Mouse (Mus musculus) liver, embryonic 11.5 days (tissue): Measurements from ENCODE around the gene Ube2n. TPM values are rescaled to one million over a fixed set of nuclear protein-coding genes. Genes with fewer than 3 reads are reported as not detected.

ENCODE experiments used
- ATAC-seq: fragments of 200-750 bp; cut with Nextera tagmentation; replicated peaks from 2 replicates; pipeline ENCODE4 v1.8.0; 2017; ENCODE audit warnings: moderate number of reproducible peaks, mild to moderate bottlenecking, moderate TSS enrichment, moderate library complexity; ENCODE audit not compliant: low FRiP score
- DNase-seq: peaks from one replicate; pipeline ENCODE4 v3.0.0-alpha.2; 2017; ENCODE audit warnings: low spot score
- H3K27ac ChIP-seq: fragments of 300-500 bp; sonication (generic); 2 replicates; pipeline ENCODE4 v1.5.1; 2014; ENCODE audit warnings: mild to moderate bottlenecking, low read depth, low read length, control low read depth
- H3K27me3 ChIP-seq: fragments of 300-500 bp; sonication (generic); replicated peaks from 2 replicates; pipeline ENCODE4 v1.6.1; 2014; ENCODE audit warnings: low read length, mixed read lengths; ENCODE audit not compliant: control insufficient read depth, insufficient read depth
- H3K36me3 ChIP-seq: fragments of 300-500 bp; sonication (generic); 2 replicates; pipeline ENCODE4 v1.6.1; 2014; ENCODE audit warnings: mild to moderate bottlenecking, low read length, moderate library complexity, mixed read lengths; ENCODE audit not compliant: control insufficient read depth, insufficient read depth
- H3K4me1 ChIP-seq: fragments of 300-500 bp; sonication (generic); replicated peaks from 2 replicates; pipeline ENCODE4 v1.6.1; 2014; ENCODE audit warnings: low read length, mixed read lengths; ENCODE audit not compliant: control insufficient read depth, insufficient read depth
- H3K4me2 ChIP-seq: fragments of 300-500 bp; sonication (generic); 2 replicates; pipeline ENCODE4 v1.6.1; 2014; ENCODE audit warnings: mild to moderate bottlenecking, control low read depth, moderate library complexity
- H3K4me3 ChIP-seq: fragments of 300-500 bp; sonication (generic); 2 replicates; pipeline ENCODE4 v1.5.1; 2014; ENCODE audit warnings: low read depth, low read length, control low read depth
- H3K9ac ChIP-seq: fragments of 300-500 bp; sonication (generic); 2 replicates; pipeline ENCODE4 v1.6.1; 2014; ENCODE audit warnings: low read depth, low read length, control low read depth
- H3K9me3 ChIP-seq: fragments of 300-500 bp; sonication (generic); 2 replicates; pipeline ENCODE4 v1.6.1; 2016; ENCODE audit warnings: low read length, inconsistent platforms, mixed read lengths; ENCODE audit not compliant: control insufficient read depth
- WGBS: fragments of 180-500 bp; shearing (Covaris S2); extraction: QIAGEN DNeasy Blood & Tissue Kit; methylation state at CpG from one replicate; pipeline ENCODE4 v1.1.7; 2014; 5-methylcytosine and 5-hydroxymethylcytosine counted together
- polyA plus RNA-seq: library from polyadenylated mRNA; unstranded; fragments of >200 nt; fragmentation: Nextera tagmentation; extraction: Ambion mirVana; gene quantifications from 2 replicates; pipeline ENCODE4 v1.2.1, GENCODE M21; 2014

Ube2n gene
- polyA plus RNA-seq, 1 experiment from 2014 or later = 310 TPM

DNA sequence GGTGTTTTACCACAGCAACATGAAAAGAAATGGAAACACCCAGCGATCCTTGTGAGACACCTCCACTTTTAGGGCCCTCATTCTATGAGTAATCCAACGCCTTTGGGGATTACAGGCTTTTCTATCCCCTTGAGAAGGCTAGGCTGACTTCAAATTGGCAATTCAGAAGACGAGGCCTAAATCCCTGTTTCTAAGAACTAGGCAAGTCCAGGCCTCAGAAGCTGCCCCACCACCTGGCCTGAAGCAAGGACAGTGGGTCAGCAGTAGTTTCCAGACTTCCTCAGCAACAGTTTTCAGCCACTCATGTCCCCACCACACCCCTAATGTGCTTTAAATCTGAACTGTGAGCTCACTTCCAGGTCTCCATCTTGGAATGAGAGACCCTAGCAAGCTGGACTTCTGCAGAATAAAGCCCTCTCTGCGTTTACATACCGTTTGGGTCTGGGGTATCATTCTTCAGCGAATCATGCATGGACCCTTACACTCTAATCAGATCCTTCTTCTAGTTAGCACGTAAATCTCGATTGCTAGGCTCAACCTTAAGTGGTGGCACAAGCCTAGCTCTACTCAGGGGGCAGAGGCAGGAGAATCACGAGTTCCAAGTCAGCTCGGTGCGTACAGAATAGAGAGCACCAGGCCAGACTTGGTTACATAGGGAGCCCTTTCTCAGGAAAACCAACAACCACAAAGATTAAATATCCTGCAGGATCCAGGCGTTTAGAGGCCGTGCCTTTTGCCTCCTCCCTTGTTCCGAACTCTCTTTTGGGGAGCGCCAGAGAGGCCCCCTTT lies 983 bp upstream of the Ube2n start:
- Histone ChIP-seq H3K27ac (peak overlapping the region; percentile 94), H3K4me3 (peak overlapping the region; percentile 100), H3K27me3 (no peaks in the 10 kb centered on the region), H3K9ac (peak overlapping the region; percentile 97), H3K9me3 (no peaks in the 10 kb centered on the region), H3K4me2 (peak overlapping the region; percentile 89), H3K4me1 (peaks cover 10% of the 10 kb centered on the region; the same call in 1 of the 2 replicates), H3K36me3 (no peaks in the 10 kb centered on the region)
- 0 out of 2 replicates have a peak, but pooled peaks have one; percentile 16 for ATAC-seq
- DNase-seq = peak; percentile 41
- 33% methylated on average over 15 of the region's 15 CpGs for WGBS

DNA sequence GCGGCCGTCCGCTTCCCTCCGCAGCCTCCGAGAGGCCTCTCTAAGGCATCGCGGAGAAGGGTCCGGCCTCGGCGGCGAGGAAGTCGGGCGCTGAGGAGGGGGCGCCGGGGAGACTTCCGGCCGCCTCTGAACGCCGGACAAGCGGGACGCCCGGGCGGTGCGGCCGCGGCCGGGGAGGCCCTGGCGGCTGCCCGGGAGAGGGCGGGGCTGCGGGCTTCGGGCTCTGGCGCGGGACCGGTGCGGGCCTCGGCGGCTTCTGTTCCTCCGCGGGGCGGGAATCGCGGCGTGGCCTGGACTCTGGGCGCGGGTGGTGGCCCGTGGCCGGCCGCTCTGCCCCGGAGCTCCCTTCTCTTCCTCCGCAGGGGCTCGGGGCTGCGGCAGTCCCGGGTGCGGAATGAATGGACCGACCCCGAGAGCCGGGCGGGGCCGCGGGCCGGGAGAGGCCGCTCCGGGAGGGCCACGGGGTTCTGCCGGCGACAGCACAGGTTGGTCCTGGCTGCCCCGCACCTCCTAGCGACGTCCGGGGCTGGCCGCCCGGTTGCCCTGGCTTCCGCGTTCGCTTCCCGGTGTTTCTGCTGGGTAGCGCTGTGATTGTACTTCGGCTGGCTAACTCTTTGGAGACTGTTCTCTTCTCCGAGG lies 467 bp downstream of the Ube2n start:
- Histone ChIP-seq H3K4me3 (peak overlapping the region; percentile 100), H3K9me3 (no peaks in the 10 kb centered on the region), H3K9ac (peak overlapping the region; percentile 97), H3K4me2 (peak overlapping the region; percentile 89), H3K27me3 (no peaks in the 10 kb centered on the region), H3K4me1 (peaks cover 10% of the 10 kb centered on the region; the same call in 1 of the 2 replicates), H3K36me3 (no peaks in the 10 kb centered on the region; the same call in 1 of the 2 replicates), H3K27ac (peak overlapping the region; percentile 94)
- ATAC-seq (peak; percentile 9), DNase-seq (peak; percentile 69)
- under 1% methylated on average over 60 of the region's 80 CpGs for WGBS

DNA sequence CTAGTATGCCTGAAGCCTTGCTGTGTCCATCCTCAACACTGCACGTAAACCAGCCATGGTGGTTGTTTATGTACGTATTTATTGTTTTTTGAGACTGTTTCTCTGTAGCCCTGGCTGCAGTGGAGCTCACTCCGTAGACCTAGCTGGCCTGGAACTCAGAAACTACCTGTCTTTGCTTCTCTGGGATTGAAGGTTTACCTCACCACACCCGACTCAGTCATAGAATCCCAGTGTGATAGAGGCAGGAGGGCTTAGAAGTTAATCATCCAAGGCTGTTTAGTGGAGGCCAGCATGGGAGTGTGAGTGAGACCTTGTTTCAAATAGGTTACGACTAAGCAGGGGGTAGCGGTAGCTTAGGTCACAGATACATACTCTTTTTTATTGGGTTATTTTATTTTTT lies 2.7 kb downstream of the Ube2n start:
- WGBS = 88% methylated on average over 6 of the region's 6 CpGs
- Histone ChIP-seq H3K4me3 (no peak overlapping the region), H3K36me3 (peaks cover 2% of the 10 kb centered on the region; the same call in 1 of the 2 replicates), H3K4me1 (peaks cover 10% of the 10 kb centered on the region; the same call in 1 of the 2 replicates), H3K9me3 (no peaks in the 10 kb centered on the region), H3K27ac (no peak overlapping the region), H3K27me3 (no peaks in the 10 kb centered on the region), H3K9ac (no peak overlapping the region), H3K4me2 (0 out of 2 replicates have a peak overlapping the region, but pooled peaks have one; percentile 10)
- no peak for DNase-seq
- no peak for ATAC-seq

DNA sequence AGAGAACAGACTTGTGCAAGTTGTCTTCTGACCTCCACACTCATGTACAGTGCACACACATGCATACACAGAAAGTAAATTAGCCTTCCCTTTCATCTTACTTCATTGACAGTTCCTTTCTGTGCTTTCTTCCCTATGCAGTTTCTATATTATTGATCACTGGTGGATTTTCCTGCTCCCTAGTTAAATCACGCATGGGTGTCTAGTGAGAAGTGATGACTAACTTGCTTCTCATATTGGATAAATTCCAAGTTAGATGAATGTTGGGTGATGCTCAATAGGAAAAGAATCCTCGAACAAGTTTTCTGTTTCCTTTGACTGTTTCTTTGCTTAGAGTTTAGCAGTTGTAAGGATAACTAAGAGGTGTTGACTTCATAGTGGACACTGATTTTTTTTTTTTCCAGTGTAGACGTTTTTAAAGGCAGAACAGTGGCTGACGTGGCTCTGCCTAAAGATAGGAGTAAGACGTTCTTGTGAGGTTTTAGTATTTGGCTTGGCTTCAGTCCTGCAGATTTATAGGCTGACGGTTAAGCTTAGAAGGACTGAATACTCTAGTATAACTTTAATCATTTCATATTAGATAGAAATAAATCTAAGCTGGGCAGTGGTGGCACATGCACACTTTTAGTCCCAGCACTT lies 10.2 kb downstream of the Ube2n start:
- no peaks in the 10 kb centered on the region for H3K27me3 ChIP-seq
- WGBS = 83% methylated on average over 6 of the region's 6 CpGs
- no peak for DNase-seq
- H3K9ac ChIP-seq = no peak overlapping the region
- no peaks in the 10 kb centered on the region for H3K9me3 ChIP-seq
- H3K27ac ChIP-seq = no peak overlapping the region
- 0 out of 2 replicates have a peak, but pooled peaks cover 2% of the 10 kb centered on the region for H3K4me1 ChIP-seq
- no peak for ATAC-seq
- no peak overlapping the region for H3K4me3 ChIP-seq
- peaks cover 2% of the 10 kb centered on the region; the same call in 1 of the 2 replicates for H3K36me3 ChIP-seq
- no peak overlapping the region for H3K4me2 ChIP-seq

DNA sequence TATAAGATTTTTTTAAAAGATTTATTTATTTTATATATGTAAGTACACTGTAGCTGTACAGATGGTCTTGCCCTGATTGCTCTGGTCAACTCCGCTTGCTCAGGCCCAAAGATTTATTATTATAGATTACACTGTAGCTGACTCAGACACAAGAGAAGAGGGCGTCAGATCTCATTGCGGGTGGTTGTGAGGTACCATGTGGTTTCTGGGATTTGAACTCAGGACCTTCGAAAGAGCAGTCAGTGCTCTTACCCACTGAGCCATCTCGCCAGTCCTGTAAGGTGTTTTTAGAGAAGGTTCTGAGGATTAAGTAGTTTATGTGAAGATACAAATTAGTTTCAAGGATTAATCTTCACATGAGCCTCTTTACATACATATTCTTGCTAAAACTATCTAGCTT lies 10.9 kb downstream of the Ube2n start:
- H3K27ac ChIP-seq = no peak overlapping the region
- 88% methylated on average over 5 of the region's 5 CpGs for WGBS
- no peak overlapping the region for H3K9ac ChIP-seq
- no peak overlapping the region for H3K4me3 ChIP-seq
- 0 out of 2 replicates have a peak, but pooled peaks cover 2% of the 10 kb centered on the region for H3K4me1 ChIP-seq
- no peak overlapping the region for H3K4me2 ChIP-seq
- H3K36me3 ChIP-seq = 0 out of 2 replicates have a peak, but pooled peaks cover 2% of the 10 kb centered on the region
- H3K27me3 ChIP-seq = no peaks in the 10 kb centered on the region
- no peak for ATAC-seq
- no peaks in the 10 kb centered on the region for H3K9me3 ChIP-seq
- no peak for DNase-seq

DNA sequence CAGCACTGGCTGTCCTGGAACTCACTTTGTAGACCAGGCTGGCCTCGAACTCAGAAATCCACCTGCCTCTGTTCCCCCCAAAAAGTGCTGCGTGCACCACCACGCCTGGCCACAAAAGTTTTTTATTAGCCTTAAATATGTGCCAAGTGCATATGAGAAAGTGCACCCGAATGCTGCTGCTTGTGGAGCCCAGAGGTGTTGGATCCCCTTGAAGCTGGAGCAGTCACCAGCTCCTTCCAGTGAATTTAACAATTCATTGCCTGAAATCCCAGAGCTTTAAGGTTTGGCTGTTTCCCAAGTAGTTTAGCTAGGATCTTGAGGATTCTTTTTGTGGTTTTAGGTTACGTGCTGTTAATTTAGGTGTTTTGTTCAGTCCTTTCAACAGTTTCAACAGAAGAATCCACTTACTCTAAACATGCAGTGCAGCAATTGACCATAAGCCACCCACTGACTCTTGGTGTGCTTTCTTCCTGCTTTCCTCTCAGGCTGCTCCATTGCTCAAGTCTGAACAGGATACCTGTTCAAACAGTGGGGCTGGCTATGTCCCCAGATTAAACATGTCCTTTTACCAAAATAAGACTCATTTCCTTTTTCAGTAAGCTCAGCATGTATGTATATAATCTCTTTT lies 11.7 kb downstream of the Ube2n start:
- ATAC-seq = no peak
- Histone ChIP-seq H3K4me1 (0 out of 2 replicates have a peak, but pooled peaks cover 2% of the 10 kb centered on the region), H3K4me2 (no peak overlapping the region), H3K36me3 (0 out of 2 replicates have a peak, but pooled peaks cover 2% of the 10 kb centered on the region), H3K27ac (no peak overlapping the region), H3K27me3 (no peaks in the 10 kb centered on the region), H3K9me3 (no peaks in the 10 kb centered on the region), H3K9ac (no peak overlapping the region), H3K4me3 (no peak overlapping the region)
- no peak for DNase-seq
- 88% methylated on average over 5 of the region's 5 CpGs for WGBS

GRCm38 (mm10) chr10:95530551-95531121 lies 15.7 kb downstream of the Ube2n start:
- no peak for ATAC-seq
- Histone ChIP-seq H3K4me2 (no peak overlapping the region), H3K4me1 (peaks cover 9% of the 10 kb centered on the region), H3K27ac (no peak overlapping the region), H3K4me3 (no peak overlapping the region), H3K36me3 (no peaks in the 10 kb centered on the region), H3K9ac (no peak overlapping the region), H3K27me3 (no peaks in the 10 kb centered on the region), H3K9me3 (no peaks in the 10 kb centered on the region)
- 73% methylated on average over 2 of the region's 2 CpGs for WGBS
- DNase-seq = no peak

- H3K4me3 ChIP-seq = no peak overlapping the region
- H3K27ac ChIP-seq = no peak overlapping the region
- DNase-seq = no peak
- no peaks in the 10 kb centered on the region for H3K27me3 ChIP-seq
- H3K36me3 ChIP-seq = no peaks in the 10 kb centered on the region
- H3K9me3 ChIP-seq = no peaks in the 10 kb centered on the region
- H3K9ac ChIP-seq = no peak overlapping the region
- ATAC-seq = no peak
- H3K4me1 ChIP-seq = peaks cover 9% of the 10 kb centered on the region
- 80% methylated on average over 5 of the region's 5 CpGs for WGBS
- no peak overlapping the region for H3K4me2 ChIP-seq
Observed at GRCm38 (mm10) chr10:95532916-95533315, 18.0 kb downstream of the Ube2n start.
